Mouse (Mus musculus) liver, embryonic 14.5 days (tissue): ENCODE results near the gene Prrg4.

Experiments used
- CTCF ChIP-seq: IDR thresholded peaks from 2 replicates; pipeline ENCODE4 v1.5.1; 2016; ENCODE audit warnings: antibody characterized with exemption, low read depth, control low read depth
- EP300 ChIP-seq: IDR thresholded peaks from 2 replicates; pipeline ENCODE4 v1.6.1; 2016; ENCODE audit warnings: antibody characterized with exemption, low read depth

- TF ChIP-seq CTCF: no peak
- no peak for TF ChIP-seq EP300
These were observed 9.4 kb upstream of the Prrg4 start for GRCm38 (mm10) chr2:104859060-104859459.
